Mouse (Mus musculus): ENCODE data around the gene Mfsd11. TPM values are rescaled to one million over a fixed set of nuclear protein-coding genes. Genes with fewer than 3 reads are reported as not detected.
"Not testable (repeated sequence)": the region's sequence is repeated elsewhere in the genome, so short reads cannot be mapped to it uniquely, and the experiment has no call there.

The Mfsd11 gene
- polyA plus RNA-seq, 1 experiment from 2014 or later, result 48.0 TPM

- Histone ChIP-seq H3K9me3 (no peaks in the 10 kb centered on the region), H3K4me2 (peak overlapping the region; percentile 76), H3K27me3 (no peaks in the 10 kb centered on the region), H3K27ac (no peak overlapping the region), H3K36me3 (peaks cover 54% of the 10 kb centered on the region), H3K9ac (peak overlapping the region; percentile 39; the same call in 1 of the 2 replicates), H3K4me3 (peak overlapping the region; percentile 90), H3K4me1 (peaks cover 39% of the 10 kb centered on the region)
- 72% methylated on average over 4 of the region's 4 CpGs for WGBS
- no peak for ATAC-seq (ENCODE audit: insufficient number of reproducible peaks, low FRiP score, low TSS enrichment, low read depth)
These were observed 11.5 kb upstream of the Mfsd11 start for GRCm38 (mm10) chr11:116840748-116841147.

GRCm38 (mm10) chr11:116842531-116843260, 9.5 kb upstream of the Mfsd11 start:
- H3K27ac ChIP-seq, result peak overlapping the region; percentile 99
- H3K27me3 ChIP-seq, result no peaks in the 10 kb centered on the region
- ATAC-seq (ENCODE audit: insufficient number of reproducible peaks, low FRiP score, low TSS enrichment, low read depth), result peak; percentile 77
- H3K4me2 ChIP-seq, result peak overlapping the region; percentile 76
- H3K36me3 ChIP-seq, result peaks cover 47% of the 10 kb centered on the region
- H3K9me3 ChIP-seq, result no peaks in the 10 kb centered on the region
- H3K9ac ChIP-seq, result peak overlapping the region; percentile 83
- under 1% methylated on average over 73 of the region's 73 CpGs for WGBS
- peaks cover 39% of the 10 kb centered on the region for H3K4me1 ChIP-seq
- H3K4me3 ChIP-seq, result peak overlapping the region; percentile 90

GRCm38 (mm10) chr11:116843261-116844233, 8.7 kb upstream of the Mfsd11 start, which contains the start of the genes Mettl23 and Jmjd6:
Mettl23 (plus strand) TSS chr11:116843278.
Jmjd6 (minus strand) TSS chr11:116843449.
- peaks cover 47% of the 10 kb centered on the region for H3K36me3 ChIP-seq

GRCm38 (mm10) chr11:116846593-116847181, 5.6 kb upstream of the Mfsd11 start:
- Histone ChIP-seq H3K4me2 (no peak overlapping the region), H3K36me3 (peaks cover 39% of the 10 kb centered on the region), H3K9me3 (no peaks in the 10 kb centered on the region), H3K27me3 (no peaks in the 10 kb centered on the region), H3K27ac (0 out of 2 replicates have a peak overlapping the region, but pooled peaks have one; percentile 27), H3K9ac (no peak overlapping the region), H3K4me3 (no peak overlapping the region), H3K4me1 (peaks cover 17% of the 10 kb centered on the region)
- WGBS, result 77% methylated on average over 4 of the region's 4 CpGs
- no peak for ATAC-seq (ENCODE audit: insufficient number of reproducible peaks, low FRiP score, low TSS enrichment, low read depth)

More at GRCm38 (mm10) chr11:116843261-116844233, 8.7 kb upstream of the Mfsd11 start, which contains the start of the genes Mettl23 and Jmjd6:
- Histone ChIP-seq H3K4me1 (peaks cover 39% of the 10 kb centered on the region), H3K27ac (peak within 1 kb of the TSS; percentile 99), H3K9ac (peak within 1 kb of the TSS; percentile 83), H3K4me2 (peak within 1 kb of the TSS; percentile 76), H3K4me3 (peak within 1 kb of the TSS; percentile 90), H3K9me3 (no peaks in the 10 kb centered on the region), H3K27me3 (no peaks in the 10 kb centered on the region)
- WGBS, result under 1% methylated on average over 72 of the region's 72 CpGs
- peak; percentile 93 for ATAC-seq (ENCODE audit: insufficient number of reproducible peaks, low FRiP score, low TSS enrichment, low read depth)

GRCm38 (mm10) chr11:116847187-116848085, 4.8 kb upstream of the Mfsd11 start:
- Histone ChIP-seq H3K4me3 (no peak overlapping the region), H3K9ac (no peak overlapping the region), H3K4me2 (no peak overlapping the region), H3K9me3 (no peaks in the 10 kb centered on the region), H3K27ac (no peak overlapping the region), H3K36me3 (peaks cover 39% of the 10 kb centered on the region), H3K4me1 (peaks cover 15% of the 10 kb centered on the region), H3K27me3 (no peaks in the 10 kb centered on the region)
- WGBS, result 86% methylated on average over 3 of the region's 3 CpGs
- no peak for ATAC-seq (ENCODE audit: insufficient number of reproducible peaks, low FRiP score, low TSS enrichment, low read depth)

- no peak for ATAC-seq (ENCODE audit: insufficient number of reproducible peaks, low FRiP score, low TSS enrichment, low read depth)
- 79% methylated on average over 5 of the region's 5 CpGs for WGBS
- Histone ChIP-seq H3K27ac (no peak overlapping the region), H3K4me1 (peaks cover 15% of the 10 kb centered on the region), H3K27me3 (no peaks in the 10 kb centered on the region), H3K9ac (no peak overlapping the region), H3K4me3 (no peak overlapping the region), H3K9me3 (no peaks in the 10 kb centered on the region), H3K4me2 (no peak overlapping the region), H3K36me3 (peaks cover 39% of the 10 kb centered on the region)
These were observed 4.0 kb upstream of the Mfsd11 start for GRCm38 (mm10) chr11:116848086-116848876.

- not testable (repeated sequence) for ATAC-seq (ENCODE audit: insufficient number of reproducible peaks, low FRiP score, low TSS enrichment, low read depth); H3K4me3 ChIP-seq; H3K9ac ChIP-seq; H3K9me3 ChIP-seq; H3K27ac ChIP-seq; H3K4me2 ChIP-seq; H3K27me3 ChIP-seq
- Histone ChIP-seq H3K36me3 (peaks cover 39% of the 10 kb centered on the region), H3K4me1 (peaks cover 15% of the 10 kb centered on the region)
- WGBS, result 73% methylated on average over 2 of the region's 2 CpGs
These were observed 3.4 kb upstream of the Mfsd11 start for GRCm38 (mm10) chr11:116848877-116849178.

- Histone ChIP-seq H3K36me3 (peaks cover 39% of the 10 kb centered on the region), H3K4me1 (peaks cover 13% of the 10 kb centered on the region), H3K9me3 (no peaks in the 10 kb centered on the region), H3K4me3 (no peak overlapping the region), H3K4me2 (no peak overlapping the region), H3K27me3 (no peaks in the 10 kb centered on the region), H3K9ac (no peak overlapping the region), H3K27ac (no peak overlapping the region)
- ATAC-seq (ENCODE audit: insufficient number of reproducible peaks, low FRiP score, low TSS enrichment, low read depth), result no peak
These were observed 2.7 kb upstream of the Mfsd11 start for GRCm38 (mm10) chr11:116849587-116849986.

GRCm38 (mm10) chr11:116850085-116850484, 2.2 kb upstream of the Mfsd11 start:
- Histone ChIP-seq H3K27me3 (no peaks in the 10 kb centered on the region), H3K27ac (no peak overlapping the region), H3K9me3 (no peaks in the 10 kb centered on the region), H3K4me3 (peak overlapping the region; percentile 98; the same call in 1 of the 2 replicates), H3K4me2 (peak overlapping the region; percentile 68; the same call in 1 of the 2 replicates), H3K36me3 (peaks cover 39% of the 10 kb centered on the region), H3K9ac (no peak overlapping the region), H3K4me1 (peaks cover 17% of the 10 kb centered on the region)
- no peak for ATAC-seq (ENCODE audit: insufficient number of reproducible peaks, low FRiP score, low TSS enrichment, low read depth)
- WGBS, result 52% methylated on average over 4 of the region's 4 CpGs

- peak overlapping the region; percentile 95 for H3K9ac ChIP-seq
- peaks cover 19% of the 10 kb centered on the region for H3K4me1 ChIP-seq
- ATAC-seq (ENCODE audit: insufficient number of reproducible peaks, low FRiP score, low TSS enrichment, low read depth), result no peak
- no peaks in the 10 kb centered on the region for H3K27me3 ChIP-seq
- peak overlapping the region; percentile 99; the same call in 1 of the 2 replicates for H3K27ac ChIP-seq
- peak overlapping the region; percentile 68 for H3K4me2 ChIP-seq
- no peaks in the 10 kb centered on the region for H3K9me3 ChIP-seq
- H3K36me3 ChIP-seq, result peaks cover 39% of the 10 kb centered on the region
- 28% methylated on average over 6 of the region's 6 CpGs for WGBS
- H3K4me3 ChIP-seq, result peak overlapping the region; percentile 98
These were observed 1.3 kb upstream of the Mfsd11 start for GRCm38 (mm10) chr11:116850833-116851477.
